18 mouse cellular contexts compared by ENCODE assay signal in genomic region chr7:99704736-99705519, GRCm38 (mm10). TPM values are rescaled to one million over a fixed set of nuclear protein-coding genes. Genes with fewer than 3 reads are reported as not detected.
DNase-seq lines count a peak whose midpoint lies in the region; ATAC-seq and TF ChIP-seq lines count a peak whose summit lies in the region.
"Had no signal": no experiment of that assay in that cellular context is flagged by ENCODE, and none has a peak within 500 bp of the region (broad histone marks: within the 10 kb centered on the region; RNA-seq: fewer than 3 reads in every experiment).

No protein-coding gene starts in this region.

- ATAC-seq in hindbrain, embryonic 13.5 days (ENCODE audit: low FRiP score), result no peak
- no peak for ATAC-seq in hindbrain, embryonic 12.5 days (ENCODE audit: low FRiP score)
- ATAC-seq in megakaryocyte, adult 5-6 weeks (ENCODE audit: poor library complexity, severe bottlenecking), result no peak
- ATAC-seq: forebrain, embryonic 16.5 days had no signal

- DNase-seq in adrenal gland, postnatal 14 days, result peak; percentile 9
- DNase-seq in adrenal gland, postnatal 4 days (ENCODE audit: low spot score in 2 of 2), result no peak
- DNase-seq in layer of hippocampus, adult 11-12 months (ENCODE audit: low spot score), result no peak
- DNase-seq: adrenal gland, adult 2 months; cerebellum, postnatal 25 days; gastrocnemius, postnatal 36 days; kidney, postnatal 36 days; lung, postnatal 14 days; thymus, adult 18-20 months had no signal

- 83% methylated on average over 3 of the region's 3 CpGs for WGBS in hindbrain, embryonic 13.5 days
- 85% methylated on average over 3 of the region's 3 CpGs for WGBS in hindbrain, embryonic 12.5 days
- 87% methylated on average over 3 of the region's 3 CpGs for WGBS in olfactory bulb, adult 2 months

- 0 out of 2 replicates have a peak overlapping the region, but pooled peaks have one; percentile 13 for H3K4me2 ChIP-seq in hindbrain, embryonic 13.5 days
- no peak overlapping the region for H3K4me2 ChIP-seq in hindbrain, embryonic 12.5 days (replicated peaks)
- H3K4me2 ChIP-seq: limb, embryonic 15.5 days had no signal

- H3K36me3 ChIP-seq in hindbrain, embryonic 13.5 days, result no peaks in the 10 kb centered on the region
- H3K36me3 ChIP-seq in hindbrain, embryonic 12.5 days, result no peaks in the 10 kb centered on the region
- no peaks in the 10 kb centered on the region for H3K36me3 ChIP-seq in megakaryocyte, embryonic 14.5 days (replicated peaks; ENCODE audit: low read length)
- H3K36me3 ChIP-seq: limb, embryonic 15.5 days had no signal

- no peak overlapping the region for H3K9ac ChIP-seq in hindbrain, embryonic 13.5 days
- H3K9ac ChIP-seq in hindbrain, embryonic 12.5 days, result no peak overlapping the region
- H3K9ac ChIP-seq: limb, embryonic 15.5 days had no signal

- no peak overlapping the region for H3K4me3 ChIP-seq in hindbrain, embryonic 13.5 days
- H3K4me3 ChIP-seq in hindbrain, embryonic 12.5 days, result no peak overlapping the region
- H3K4me3 ChIP-seq in megakaryocyte, embryonic 14.5 days (replicated peaks), result peak overlapping the region; percentile 65
- H3K4me3 ChIP-seq in olfactory bulb, adult 2 months (ENCODE audit: insufficient read depth, low read depth, low read length), result 0 out of 2 replicates have a peak overlapping the region, but pooled peaks have one; percentile 7
- H3K4me3 ChIP-seq: limb, embryonic 15.5 days had no signal

- H3K9me3 ChIP-seq in hindbrain, embryonic 13.5 days, result no peaks in the 10 kb centered on the region
- H3K9me3 ChIP-seq in hindbrain, embryonic 12.5 days (replicated peaks), result no peaks in the 10 kb centered on the region
- no peaks in the 10 kb centered on the region for H3K9me3 ChIP-seq in megakaryocyte, embryonic 14.5 days
- H3K9me3 ChIP-seq: limb, embryonic 15.5 days had no signal

- TF ChIP-seq CTCF in olfactory bulb, adult 2 months (IDR thresholded peaks at IDR 0.05; ENCODE audit: insufficient read depth, low read depth, low read length), result no peak

- TF ChIP-seq POLR2A in olfactory bulb, adult 2 months (IDR thresholded peaks at IDR 0.05; ENCODE audit: insufficient read depth, low read depth, low read length), result no peak

- H3K27me3 ChIP-seq in hindbrain, embryonic 13.5 days, result no peaks in the 10 kb centered on the region
- H3K27me3 ChIP-seq in hindbrain, embryonic 12.5 days, result no peaks in the 10 kb centered on the region
- H3K27me3 ChIP-seq in megakaryocyte, embryonic 14.5 days (replicated peaks), result peaks cover 31% of the 10 kb centered on the region

- peaks cover 19% of the 10 kb centered on the region for H3K4me1 ChIP-seq in hindbrain, embryonic 13.5 days (replicated peaks)
- H3K4me1 ChIP-seq in hindbrain, embryonic 12.5 days, result peaks cover 13% of the 10 kb centered on the region
- peaks cover 78% of the 10 kb centered on the region for H3K4me1 ChIP-seq in megakaryocyte, embryonic 14.5 days
- H3K4me1 ChIP-seq in olfactory bulb, adult 2 months (ENCODE audit: control insufficient read depth, insufficient read depth, low read length), result peaks cover 4% of the 10 kb centered on the region; the same call in 1 of the 2 replicates

- H3K27ac ChIP-seq in hindbrain, embryonic 13.5 days, result peak overlapping the region; percentile 48; the same call in 1 of the 2 replicates
- no peak overlapping the region for H3K27ac ChIP-seq in hindbrain, embryonic 12.5 days
- no peak overlapping the region for H3K27ac ChIP-seq in olfactory bulb, adult 2 months (ENCODE audit: insufficient read depth, low read depth, low read length)
- H3K27ac ChIP-seq: limb, embryonic 15.5 days had no signal

RNA-seq across cellular contexts. Expression of gene Slco2b1, which starts 6.2 kb away (rescaled TPM):
- total RNA-seq in adrenal gland, postnatal 14 days (2021), result 19.8 and 26.8 TPM in 2 replicates
- 10 to 100 TPM; 14.6 to 15.3 TPM for total RNA-seq in adrenal gland, postnatal 4 days (2021)
- polyA plus RNA-seq in hindbrain, embryonic 13.5 days (2015; fragmentation: Nextera tagmentation; extraction: Ambion mirVana), result 5.8 TPM in 2 replicates
- polyA plus RNA-seq in hindbrain, embryonic 12.5 days (2016; fragmentation: Nextera tagmentation; extraction: Ambion mirVana), result 3.2 and 3.8 TPM in 2 replicates
- polyA plus RNA-seq in megakaryocyte, embryonic 14.5 days (2012; ENCODE audit: insufficient read depth, low replicate concordance), result 4.3 TPM in 1 of 2 replicates, not detected in the other
- 0.16 TPM in 1 of 2 replicates, not detected in the other for total RNA-seq in megakaryocyte, adult 5-6 weeks (2015)
- total RNA-seq in megakaryocyte, adult 5-6 weeks (2017), result 0.11 and 1.5 TPM in 2 replicates
- polyA plus RNA-seq in olfactory bulb, adult 2 months (2012; ENCODE audit: insufficient read depth, insufficient read length, low replicate concordance, missing spikeins), result not detected in 2 replicates

RNA-seq across cellular contexts. Expression of gene Olfr520, which starts 25.1 kb away (rescaled TPM):
- total RNA-seq in adrenal gland, postnatal 14 days (2021), result not detected in 2 replicates
- total RNA-seq in adrenal gland, postnatal 4 days (2021), result not detected
- not detected in 2 replicates for polyA plus RNA-seq in hindbrain, embryonic 13.5 days (2015; fragmentation: Nextera tagmentation; extraction: Ambion mirVana)
- polyA plus RNA-seq in hindbrain, embryonic 12.5 days (2016; fragmentation: Nextera tagmentation; extraction: Ambion mirVana), result not detected in 2 replicates
- not detected in 2 replicates for polyA plus RNA-seq in megakaryocyte, embryonic 14.5 days (2012; ENCODE audit: insufficient read depth, low replicate concordance)
- total RNA-seq in megakaryocyte, adult 5-6 weeks (2015), result not detected in 2 replicates
- total RNA-seq in megakaryocyte, adult 5-6 weeks (2017), result not detected in 2 replicates
- polyA plus RNA-seq in olfactory bulb, adult 2 months (2012; ENCODE audit: insufficient read depth, insufficient read length, low replicate concordance, missing spikeins), result not detected in 2 replicates
- total RNA-seq: adrenal gland, adult 2 months; gastrocnemius, postnatal 36 days; left cerebral cortex, adult 18-20 months had no signal
- polyA plus RNA-seq: adrenal gland, adult 2 months; embryonic facial prominence, embryonic 14.5 days; forebrain, embryonic 16.5 days; limb, embryonic 15.5 days had no signal

RNA-seq across cellular contexts. Expression of gene Olfr521, which starts 58.4 kb away (rescaled TPM):
- total RNA-seq in adrenal gland, postnatal 14 days (2021), result not detected in 2 replicates
- not detected for total RNA-seq in adrenal gland, postnatal 4 days (2021)
- polyA plus RNA-seq in hindbrain, embryonic 13.5 days (2015; fragmentation: Nextera tagmentation; extraction: Ambion mirVana), result not detected in 2 replicates
- not detected in 2 replicates for polyA plus RNA-seq in hindbrain, embryonic 12.5 days (2016; fragmentation: Nextera tagmentation; extraction: Ambion mirVana)
- polyA plus RNA-seq in megakaryocyte, embryonic 14.5 days (2012; ENCODE audit: insufficient read depth, low replicate concordance), result not detected in 2 replicates
- not detected in 2 replicates for total RNA-seq in megakaryocyte, adult 5-6 weeks (2015)
- not detected in 2 replicates for total RNA-seq in megakaryocyte, adult 5-6 weeks (2017)
- polyA plus RNA-seq in olfactory bulb, adult 2 months (2012; ENCODE audit: insufficient read depth, insufficient read length, low replicate concordance, missing spikeins), result not detected in 2 replicates
- total RNA-seq: adrenal gland, adult 2 months; gastrocnemius, postnatal 36 days; left cerebral cortex, adult 18-20 months had no signal
- polyA plus RNA-seq: adrenal gland, adult 2 months; embryonic facial prominence, embryonic 14.5 days; forebrain, embryonic 16.5 days; limb, embryonic 15.5 days had no signal

Comparison
In these comparisons a context has a peak if more than half of its experiments do, and no peak if none do; other contexts are left out.
1. H3K4me3 ChIP-seq: peak in megakaryocyte, embryonic 14.5 days (single experiment) and olfactory bulb, adult 2 months (single experiment); none in hindbrain, embryonic 13.5 days (single experiment) and hindbrain, embryonic 12.5 days (single experiment).